Mouse (Mus musculus) heart, embryonic 10.5 days (tissue): ENCODE results near the gene Etv5. TPM values are rescaled to one million over a fixed set of nuclear protein-coding genes. Genes with fewer than 3 reads are reported as not detected.

ENCODE experiments used
- DNase-seq: peaks from one replicate; pipeline ENCODE4 v3.0.0-alpha.2; 2017; ENCODE audit warnings: low spot score
- H3K27ac ChIP-seq: fragments of 300-500 bp; sonication (generic); 2 replicates; pipeline ENCODE4 v1.5.1; 2016; ENCODE audit warnings: mild to moderate bottlenecking
- H3K27me3 ChIP-seq: fragments of 300-500 bp; sonication (generic); 2 replicates; pipeline ENCODE4 v1.6.1; 2016; ENCODE audit warnings: mild to moderate bottlenecking; ENCODE audit not compliant: poor library complexity, insufficient read depth, severe bottlenecking
- H3K36me3 ChIP-seq: fragments of 300-500 bp; sonication (generic); 2 replicates; pipeline ENCODE4 v1.6.1; 2016; ENCODE audit warnings: mild to moderate bottlenecking, moderate library complexity
- H3K4me1 ChIP-seq: fragments of 300-500 bp; sonication (generic); 2 replicates; pipeline ENCODE4 v1.6.1; 2016; ENCODE audit warnings: mild to moderate bottlenecking
- H3K4me3 ChIP-seq: fragments of 300-500 bp; sonication (generic); 2 replicates; pipeline ENCODE4 v1.5.1; 2016; ENCODE audit warnings: mild to moderate bottlenecking, moderate library complexity
- H3K9me3 ChIP-seq: fragments of 300-500 bp; sonication (generic); 2 replicates; pipeline ENCODE4 v1.6.1; 2016; ENCODE audit warnings: mild to moderate bottlenecking, moderate library complexity
- WGBS: fragments of 180-500 bp; shearing (Covaris S2); methylation state at CpG from one replicate; pipeline ENCODE4 v1.1.7; 2016; 5-methylcytosine and 5-hydroxymethylcytosine counted together
- polyA plus RNA-seq: library from polyadenylated mRNA; unstranded; fragments of >200 nt; fragmentation: Nextera tagmentation; extraction: Ambion mirVana; gene quantifications from 2 replicates; pipeline ENCODE4 v1.2.1, GENCODE M21; 2016

The Etv5 gene
- polyA plus RNA-seq, 1 experiment from 2014 or later = 30.7 TPM

- H3K4me1 ChIP-seq = peaks cover 24% of the 10 kb centered on the region
- peaks cover 16% of the 10 kb centered on the region for H3K36me3 ChIP-seq
- WGBS = 71% methylated on average over 7 of the region's 7 CpGs
- no peak overlapping the region for H3K4me3 ChIP-seq
- no peaks in the 10 kb centered on the region for H3K27me3 ChIP-seq
- H3K27ac ChIP-seq = no peak overlapping the region
- DNase-seq = no peak
- no peaks in the 10 kb centered on the region for H3K9me3 ChIP-seq
Measured at GRCm38 (mm10) chr16:22426866-22427265, 12.7 kb downstream of the Etv5 start.

GRCm38 (mm10) chr16:22422256-22422655, 17.3 kb downstream of the Etv5 start:
- peaks cover 8% of the 10 kb centered on the region for H3K4me1 ChIP-seq
- H3K36me3 ChIP-seq = peaks cover 24% of the 10 kb centered on the region
- H3K9me3 ChIP-seq = no peaks in the 10 kb centered on the region
- DNase-seq = no peak
- H3K27me3 ChIP-seq = no peaks in the 10 kb centered on the region
- H3K27ac ChIP-seq = no peak overlapping the region
- WGBS = 80% methylated on average over 5 of the region's 5 CpGs
- H3K4me3 ChIP-seq = no peak overlapping the region

- H3K27ac ChIP-seq = no peak overlapping the region
- 89% methylated on average over 7 of the region's 7 CpGs for WGBS
- H3K36me3 ChIP-seq = peaks cover 16% of the 10 kb centered on the region
- no peaks in the 10 kb centered on the region for H3K27me3 ChIP-seq
- no peak for DNase-seq
- H3K9me3 ChIP-seq = no peaks in the 10 kb centered on the region
- no peak overlapping the region for H3K4me3 ChIP-seq
- H3K4me1 ChIP-seq = peaks cover 20% of the 10 kb centered on the region
Measured at GRCm38 (mm10) chr16:22417931-22418330, 21.6 kb downstream of the Etv5 start.

GRCm38 (mm10) chr16:22417044-22417443, 22.5 kb downstream of the Etv5 start:
- Histone ChIP-seq H3K4me1 (peaks cover 20% of the 10 kb centered on the region), H3K27ac (no peak overlapping the region), H3K9me3 (no peaks in the 10 kb centered on the region), H3K4me3 (no peak overlapping the region), H3K36me3 (peaks cover 16% of the 10 kb centered on the region), H3K27me3 (no peaks in the 10 kb centered on the region)
- no peak for DNase-seq
- WGBS = 78% methylated on average over 8 of the region's 8 CpGs

- DNase-seq = no peak
- H3K36me3 ChIP-seq = peaks cover 22% of the 10 kb centered on the region
- H3K9me3 ChIP-seq = no peaks in the 10 kb centered on the region
- H3K4me3 ChIP-seq = no peak overlapping the region
- peaks cover 20% of the 10 kb centered on the region for H3K4me1 ChIP-seq
- WGBS = 58% methylated on average over 6 of the region's 6 CpGs
- no peak overlapping the region for H3K27ac ChIP-seq
- H3K27me3 ChIP-seq = no peaks in the 10 kb centered on the region
Measured at GRCm38 (mm10) chr16:22416140-22416848, 23.2 kb downstream of the Etv5 start.

- peaks cover 32% of the 10 kb centered on the region for H3K36me3 ChIP-seq
Measured at GRCm38 (mm10) chr16:22414205-22414754, 25.2 kb downstream of the Etv5 start.

GRCm38 (mm10) chr16:22412459-22413229, 26.9 kb downstream of the Etv5 start:
- Histone ChIP-seq H3K36me3 (peaks cover 29% of the 10 kb centered on the region; the same call in 1 of the 2 replicates), H3K9me3 (no peaks in the 10 kb centered on the region), H3K27ac (no peak overlapping the region), H3K4me1 (peaks cover 12% of the 10 kb centered on the region), H3K27me3 (no peaks in the 10 kb centered on the region), H3K4me3 (no peak overlapping the region)
- 59% methylated on average over 16 of the region's 16 CpGs for whole genome bisulfite sequencing
- DNase-seq = no peak

More at GRCm38 (mm10) chr16:22414205-22414754, 25.2 kb downstream of the Etv5 start:
- Histone ChIP-seq H3K4me1 (peaks cover 12% of the 10 kb centered on the region), H3K4me3 (no peak overlapping the region), H3K9me3 (no peaks in the 10 kb centered on the region), H3K27me3 (no peaks in the 10 kb centered on the region), H3K27ac (no peak overlapping the region)
- no peak for DNase-seq
- WGBS = 89% methylated on average over 9 of the region's 9 CpGs

GRCm38 (mm10) chr16:22411764-22412163, 27.8 kb downstream of the Etv5 start:
- no peak for DNase-seq
- Histone ChIP-seq H3K27me3 (no peaks in the 10 kb centered on the region), H3K36me3 (peaks cover 29% of the 10 kb centered on the region; the same call in 1 of the 2 replicates), H3K9me3 (no peaks in the 10 kb centered on the region), H3K4me3 (no peak overlapping the region), H3K4me1 (peaks cover 8% of the 10 kb centered on the region), H3K27ac (no peak overlapping the region)
- 40% methylated on average over 11 of the region's 11 CpGs for WGBS

- 56% methylated on average over 5 of the region's 5 CpGs for WGBS
Measured at GRCm38 (mm10) chr16:22410000-22410399, 29.5 kb downstream of the Etv5 start.

GRCm38 (mm10) chr16:22408642-22409360, 30.7 kb downstream of the Etv5 start:
- Histone ChIP-seq H3K36me3 (peaks cover 32% of the 10 kb centered on the region; the same call in 1 of the 2 replicates), H3K4me3 (no peak overlapping the region), H3K27me3 (no peaks in the 10 kb centered on the region), H3K4me1 (no peaks in the 10 kb centered on the region), H3K9me3 (no peaks in the 10 kb centered on the region), H3K27ac (no peak overlapping the region)
- 84% methylated on average over 8 of the region's 8 CpGs for whole genome bisulfite sequencing
- no peak for DNase-seq

More at GRCm38 (mm10) chr16:22410000-22410399, 29.5 kb downstream of the Etv5 start:
- no peak for DNase-seq
- H3K36me3 ChIP-seq = peaks cover 31% of the 10 kb centered on the region; the same call in 1 of the 2 replicates
- H3K9me3 ChIP-seq = no peaks in the 10 kb centered on the region
- H3K4me1 ChIP-seq = no peaks in the 10 kb centered on the region
- H3K27ac ChIP-seq = no peak overlapping the region
- H3K4me3 ChIP-seq = no peak overlapping the region
- H3K27me3 ChIP-seq = no peaks in the 10 kb centered on the region

GRCm38 (mm10) chr16:22406747-22407146, 32.8 kb downstream of the Etv5 start:
- no peaks in the 10 kb centered on the region for H3K4me1 ChIP-seq
- H3K27ac ChIP-seq = no peak overlapping the region
- WGBS = 85% methylated on average over 4 of the region's 4 CpGs
- no peak overlapping the region for H3K4me3 ChIP-seq
- peaks cover 37% of the 10 kb centered on the region; the same call in 1 of the 2 replicates for H3K36me3 ChIP-seq
- H3K27me3 ChIP-seq = no peaks in the 10 kb centered on the region
- no peaks in the 10 kb centered on the region for H3K9me3 ChIP-seq
- no peak for DNase-seq

- Histone ChIP-seq H3K27ac (no peak overlapping the region), H3K27me3 (no peaks in the 10 kb centered on the region), H3K36me3 (peaks cover 36% of the 10 kb centered on the region), H3K4me3 (no peak overlapping the region), H3K9me3 (no peaks in the 10 kb centered on the region), H3K4me1 (no peaks in the 10 kb centered on the region)
- WGBS = 85% methylated on average over 4 of the region's 4 CpGs
- DNase-seq = no peak
Measured at GRCm38 (mm10) chr16:22406050-22406449, 33.5 kb downstream of the Etv5 start.
